Mouse (Mus musculus) cerebellum, postnatal 10 days (tissue): ENCODE data around the gene Doxl2.
A peak's percentile ranks its signal among the peaks of the same experiment; 100 is the strongest.
"Not testable (repeated sequence)": the region's sequence is repeated elsewhere in the genome, so short reads cannot be mapped to it uniquely, and the experiment has no call there.

Experiments used
- DNase-seq, 2 experiments: peaks; one replicate each; pipeline ENCODE4 v3.0.0; 2021; ENCODE audit warnings: mixed read lengths in 2 of 2

Doxl2 gene

DNA sequence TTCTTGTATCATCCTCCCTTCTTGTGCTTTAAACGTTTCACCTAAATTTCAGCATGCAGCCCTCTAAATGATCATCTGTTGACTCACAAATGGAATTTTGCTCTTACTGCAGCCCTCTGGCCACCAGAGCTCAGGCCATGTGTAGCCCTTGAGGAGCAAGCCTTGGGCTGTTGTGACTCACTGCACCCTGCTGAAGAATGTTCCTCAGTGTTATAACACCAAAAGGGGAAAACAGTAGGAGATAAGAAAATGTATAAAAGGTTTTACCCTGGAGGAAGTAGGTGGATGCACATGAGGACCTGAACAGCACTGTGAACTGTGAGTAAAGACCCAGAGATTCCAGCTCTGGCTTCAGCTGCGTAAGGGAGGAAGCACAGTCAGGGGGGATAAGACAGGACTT, at the start of gene Doxl2:
Doxl2 (plus strand) TSS at position 301 of the 400 bp plus-strand sequence.
- DNase-seq = no peak

DNA sequence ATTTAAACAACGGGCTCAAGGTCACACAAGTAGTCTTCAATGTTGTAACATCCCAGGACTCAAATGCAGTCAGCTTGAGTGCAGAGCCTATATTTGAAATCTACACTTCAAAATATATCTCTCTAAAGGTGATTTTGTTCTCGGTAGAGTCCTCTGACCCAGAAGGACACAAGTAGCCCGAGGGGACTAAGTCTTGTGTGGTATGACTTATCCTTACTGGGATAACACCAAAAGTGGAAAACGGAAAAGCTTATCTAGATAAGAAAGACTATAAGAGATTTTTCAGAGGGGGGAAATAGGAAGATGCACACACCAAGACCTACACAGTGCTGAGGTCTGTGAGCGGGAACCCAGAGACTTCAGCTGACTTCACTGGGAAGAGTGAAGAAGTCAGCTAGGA, 45.2 kb upstream of the Doxl2 start, which contains the start of gene 1600015I10Rik:
1600015I10Rik (plus strand) TSS at position 301 of the 400 bp plus-strand sequence.
- DNase-seq = no peak

DNA sequence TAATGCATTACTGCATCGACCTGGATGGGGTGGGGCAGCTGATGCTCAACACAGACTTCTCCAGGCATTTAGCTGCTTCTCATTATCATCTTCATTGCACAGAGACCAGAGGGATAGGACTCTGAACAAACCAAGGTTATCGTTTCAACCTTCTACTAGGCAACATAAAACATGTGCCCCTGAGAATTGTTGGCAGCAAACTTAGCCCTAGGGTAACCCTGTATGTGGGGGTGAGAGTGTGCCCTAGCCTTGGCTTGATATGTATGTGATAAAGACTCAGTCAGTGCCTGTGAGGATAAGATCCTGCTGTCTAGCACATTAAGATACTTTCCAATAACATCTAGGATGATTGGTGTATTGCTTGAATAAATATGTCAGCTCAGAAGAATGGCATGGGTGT, 25.2 kb upstream of the Doxl2 start:
- no peak for DNase-seq

DNA sequence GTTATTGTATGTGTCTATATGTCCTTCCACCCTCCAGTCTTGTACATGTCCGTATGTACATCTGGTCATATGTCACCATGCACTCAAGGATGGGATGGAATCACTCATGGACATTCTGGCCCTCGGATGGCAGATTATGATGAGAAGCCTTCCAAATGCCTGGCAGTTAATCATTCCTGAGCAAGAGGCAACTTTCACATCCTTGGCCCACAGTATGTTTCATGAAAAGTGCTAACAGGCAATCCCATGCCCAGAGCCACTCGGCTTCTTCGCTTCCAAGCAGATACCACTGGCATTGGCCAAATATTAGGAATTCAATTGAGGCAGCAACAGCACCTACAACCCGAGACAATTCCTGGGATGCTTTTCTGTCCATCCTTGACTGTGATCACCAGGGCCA, 24.1 kb upstream of the Doxl2 start:
- DNase-seq = no peak

DNA sequence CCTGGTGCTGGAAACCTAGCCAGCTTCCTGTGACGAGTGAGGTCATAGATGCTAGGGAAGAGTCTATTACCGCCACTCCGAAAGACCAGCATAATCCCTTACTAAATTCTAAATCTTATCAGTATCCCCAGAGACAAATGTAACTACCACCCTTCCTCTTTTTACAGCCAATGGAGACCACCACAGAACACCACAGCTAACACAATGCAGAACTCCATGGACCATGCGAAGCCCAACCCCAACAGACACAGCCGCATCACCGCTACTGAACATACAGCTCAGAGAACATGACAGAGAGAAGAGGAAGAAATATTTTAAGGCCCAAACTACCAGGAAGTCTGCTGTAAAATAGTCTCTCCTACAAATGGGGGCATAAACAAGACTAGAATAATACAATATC, 23.1 kb upstream of the Doxl2 start:
- DNase-seq = no peak

DNA sequence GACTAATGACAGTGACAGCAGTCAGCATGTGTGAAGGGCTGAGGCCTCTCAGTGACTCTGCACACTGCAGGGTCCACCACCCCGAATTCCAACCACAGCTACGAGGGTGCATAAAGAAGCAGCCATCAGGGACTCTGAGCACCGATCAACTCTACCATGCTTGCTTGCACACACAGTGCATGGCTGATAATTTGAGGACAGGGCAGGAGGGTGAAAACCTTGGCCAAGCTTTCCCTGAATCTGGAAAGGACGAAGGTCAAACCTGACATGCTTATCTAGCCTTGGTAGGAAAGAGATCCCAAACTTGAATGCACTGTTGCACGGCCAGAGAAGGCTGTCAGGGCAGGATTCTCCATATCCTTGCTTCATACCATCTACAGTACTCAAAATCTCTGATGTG, 21.5 kb upstream of the Doxl2 start:
- no peak for DNase-seq

DNA sequence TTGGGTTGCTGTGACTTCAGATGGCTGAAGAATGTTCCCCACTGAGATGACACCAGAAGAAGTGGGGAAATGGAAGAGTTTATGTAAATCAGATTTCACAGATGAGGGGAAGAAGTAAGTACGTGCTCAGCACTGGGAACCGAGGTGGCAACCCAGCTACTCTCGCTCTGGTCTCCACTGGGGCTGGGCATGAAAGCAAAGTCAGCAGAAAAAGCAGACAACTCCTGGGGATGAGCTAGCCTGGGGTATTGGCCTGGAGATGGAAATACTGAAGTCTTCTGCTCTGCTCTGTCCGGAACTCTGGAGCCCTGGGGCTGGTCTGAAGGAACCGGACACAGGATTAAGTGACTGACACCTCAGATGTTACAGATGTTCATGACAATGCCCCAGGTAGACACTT, 20.6 kb upstream of the Doxl2 start:
- no peak for DNase-seq

DNA sequence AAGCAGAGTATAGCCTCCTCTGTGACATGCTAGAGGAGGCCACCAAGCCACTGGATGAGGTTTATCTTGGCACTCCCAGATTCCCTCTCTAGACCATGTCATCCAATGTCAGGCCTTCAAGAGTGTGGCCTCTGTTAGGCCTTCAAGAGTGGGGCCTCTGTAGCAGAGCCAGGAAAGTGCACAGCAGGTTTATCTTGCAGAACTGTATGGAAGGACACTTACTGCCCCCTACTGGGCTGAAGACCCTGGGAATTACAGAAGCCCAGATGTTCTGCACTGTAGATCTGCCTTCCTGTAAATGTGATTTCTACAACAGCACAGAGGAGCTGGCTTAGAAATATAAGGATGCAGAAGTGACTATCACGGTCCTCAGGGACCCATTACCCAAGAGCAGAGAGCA, 19.8 kb upstream of the Doxl2 start:
- DNase-seq = peak; percentile 57 to 62

DNA sequence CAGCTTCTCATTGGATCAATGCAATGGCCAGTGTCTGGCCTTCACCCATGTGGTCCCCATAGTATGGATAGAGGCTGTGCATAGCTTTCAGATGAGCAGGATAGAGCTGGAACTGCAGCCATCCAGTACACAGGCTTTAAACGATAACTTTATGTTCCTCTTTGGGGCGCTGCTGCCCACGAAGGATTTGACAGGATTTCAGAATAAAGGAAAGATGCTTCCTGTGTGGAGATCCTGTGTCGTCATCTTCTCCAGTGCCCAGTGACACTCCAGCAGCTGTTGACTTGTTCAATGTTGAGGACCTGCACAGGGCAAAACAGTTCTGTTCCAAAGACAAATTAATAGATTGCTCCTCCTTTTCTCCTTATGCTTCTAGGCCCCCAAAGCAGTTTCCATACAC, 18.0 kb upstream of the Doxl2 start:
- no peak for DNase-seq

DNA sequence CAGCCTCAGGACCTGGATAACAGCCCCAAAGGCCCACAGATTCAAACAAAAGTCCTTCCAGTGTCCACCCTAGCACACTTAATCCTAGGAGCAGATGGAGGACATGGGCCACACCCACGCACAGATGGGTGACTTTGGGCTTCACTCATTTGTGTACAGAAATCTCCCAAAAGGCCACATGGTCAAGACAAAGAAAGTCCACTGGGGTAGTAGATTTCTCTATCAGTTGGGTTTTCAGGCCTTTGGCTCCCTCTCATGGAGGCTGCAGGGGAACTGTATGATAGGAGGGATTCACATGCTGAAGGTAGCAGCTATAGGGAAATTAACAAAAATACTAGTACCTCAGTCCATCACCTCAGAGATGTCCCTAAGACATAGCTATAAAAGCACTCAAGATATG, 16.7 kb upstream of the Doxl2 start:
- peak; percentile 75 to 77 for DNase-seq

DNA sequence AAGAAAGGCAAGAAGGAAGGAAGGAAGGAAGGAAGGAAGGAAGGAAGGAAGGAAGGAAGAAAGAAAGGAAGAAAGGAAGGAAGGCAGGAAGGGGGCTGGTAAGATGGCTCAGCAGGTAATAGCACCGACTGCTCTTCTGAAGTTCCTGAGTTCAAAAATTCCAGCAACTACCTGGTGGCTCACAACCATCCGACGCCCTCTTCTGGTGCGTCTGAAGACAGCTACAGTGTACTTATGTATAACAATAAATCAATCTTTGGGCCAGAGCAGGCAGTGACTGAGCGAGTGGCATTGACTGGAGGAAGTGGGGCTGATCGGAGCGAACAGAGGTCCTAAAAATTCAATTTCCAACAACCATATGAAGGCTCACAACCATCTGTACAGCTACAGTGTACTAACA, 15.6 kb upstream of the Doxl2 start:
- DNase-seq = peak; percentile 36 to 41

DNA sequence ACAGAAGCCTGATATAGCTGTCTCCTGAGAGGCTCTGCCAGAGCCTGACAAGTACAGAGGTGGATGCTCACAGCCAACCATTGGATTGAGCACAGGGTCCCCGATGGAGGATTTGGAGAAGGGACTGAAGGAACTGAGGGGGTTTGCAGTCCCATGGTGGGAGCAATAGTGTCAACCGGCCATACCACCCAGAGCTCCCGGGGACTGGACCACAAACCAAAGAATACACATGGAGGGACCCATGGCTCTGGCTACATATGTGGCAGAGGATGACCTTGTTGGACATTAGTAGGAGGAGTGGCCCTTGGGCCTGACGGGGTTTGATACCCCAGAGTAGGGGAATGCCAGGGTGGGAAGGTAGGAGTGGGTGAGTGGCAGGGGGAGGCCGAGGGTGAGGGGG, 8.1 kb upstream of the Doxl2 start:
- DNase-seq = not testable (repeated sequence)

DNA sequence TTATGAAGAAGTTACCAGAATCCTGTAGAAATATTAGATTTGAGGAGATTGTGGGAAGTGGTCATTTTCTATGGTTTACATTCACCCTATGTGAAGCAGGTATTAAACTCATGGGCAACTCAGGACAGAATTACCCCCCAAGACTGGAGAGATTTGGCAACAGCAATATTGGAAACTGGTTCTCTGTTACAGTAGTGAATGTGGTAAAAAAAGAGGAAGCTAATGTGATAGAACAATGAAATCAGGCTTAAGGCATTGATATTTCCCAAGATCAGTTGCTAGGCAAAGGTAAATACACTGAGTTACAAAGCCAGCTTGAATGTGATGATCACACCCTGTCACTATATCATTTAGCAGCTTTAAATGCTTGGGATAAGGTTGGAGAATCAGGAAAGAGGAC, 6.9 kb upstream of the Doxl2 start:
- DNase-seq = no peak

DNA sequence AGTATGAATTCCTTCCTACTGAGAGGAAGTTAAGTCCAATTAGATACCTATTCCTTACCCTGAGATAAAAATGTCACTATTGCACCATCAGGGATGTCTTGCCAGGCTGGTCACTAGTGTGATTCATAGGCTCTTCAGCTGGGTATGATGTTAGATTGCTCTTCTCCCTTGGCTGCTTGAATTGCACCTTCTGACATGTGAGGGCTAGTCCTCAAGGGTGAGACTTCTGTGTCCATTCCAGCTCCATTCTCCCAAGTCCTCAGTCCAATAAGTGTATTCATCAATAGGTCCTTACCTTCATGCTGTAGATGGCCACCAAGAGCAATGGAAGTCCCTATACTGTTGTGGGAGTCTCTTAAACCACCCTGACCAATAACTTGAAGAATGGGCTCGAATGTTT, 4.9 kb downstream of the Doxl2 start:
- DNase-seq = no peak

DNA sequence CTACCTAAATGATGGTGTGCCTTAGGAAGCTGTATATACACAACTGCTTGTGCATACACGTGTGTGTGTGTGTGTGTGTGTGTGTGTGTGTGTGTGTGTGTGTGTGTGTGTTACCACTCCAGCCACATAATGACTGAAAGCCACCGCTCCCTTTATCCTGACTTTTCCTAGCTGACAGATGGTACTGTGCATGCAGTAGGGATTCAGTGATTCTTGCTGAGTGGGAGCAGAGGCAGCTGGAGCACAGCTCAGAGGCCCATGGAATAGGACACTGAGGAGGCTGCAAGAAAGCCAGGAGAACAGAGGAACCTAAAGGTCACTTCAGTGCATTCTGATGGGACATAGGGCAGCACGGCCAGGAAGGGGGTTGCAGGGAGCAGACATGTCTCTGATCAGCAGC, 7.5 kb downstream of the Doxl2 start:
- DNase-seq = no peak

DNA sequence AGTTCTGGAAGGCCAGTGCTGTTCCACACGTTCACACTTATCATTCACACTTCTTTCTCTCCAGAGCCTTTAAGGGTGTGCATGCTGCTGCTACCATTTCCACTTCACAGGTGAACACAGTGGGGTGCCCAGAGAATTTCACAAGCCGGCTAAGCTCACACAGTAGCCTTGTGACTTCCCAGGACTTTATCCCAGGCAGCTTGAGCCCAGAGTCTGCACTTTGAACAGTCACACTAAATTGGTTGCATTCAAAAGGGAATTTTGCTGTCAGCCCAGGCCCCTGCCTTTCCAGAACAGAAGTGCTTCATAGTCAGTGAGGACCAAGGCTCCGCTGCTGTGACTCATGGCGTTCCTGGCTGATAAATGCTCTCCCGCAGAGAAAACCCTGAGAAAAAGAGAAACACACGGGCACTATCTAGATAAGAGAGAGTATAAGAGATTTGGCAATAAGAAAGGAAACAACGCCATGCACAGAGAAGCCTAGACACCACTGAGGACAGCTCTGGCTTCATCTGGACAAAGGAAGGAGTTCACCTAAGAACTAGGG, 11.8 kb downstream of the Doxl2 start, which contains the start of gene Svs1:
Svs1 (plus strand) TSS at position 418 of the 547 bp plus-strand sequence.
- no peak for DNase-seq

DNA sequence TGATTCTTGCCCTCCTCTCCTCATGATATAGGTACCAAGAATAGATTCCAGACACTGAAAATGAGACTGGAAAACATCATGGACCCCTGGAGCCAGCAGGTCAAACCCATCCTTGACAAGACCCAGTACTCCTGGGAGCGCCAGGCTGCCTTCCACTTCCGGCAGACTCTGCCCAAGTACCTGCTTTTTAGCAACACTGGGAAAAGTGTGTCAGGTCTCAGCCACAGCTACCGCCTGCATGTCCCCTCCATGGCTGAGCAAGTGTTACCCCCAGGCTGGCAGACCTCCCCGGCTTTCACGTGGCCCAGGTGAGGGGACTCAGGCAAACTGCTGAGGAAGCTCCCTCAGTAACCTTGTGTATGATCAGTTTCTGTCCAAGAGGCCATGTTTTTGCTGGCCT, 15.2 kb downstream of the Doxl2 start:
- no peak for DNase-seq

DNA sequence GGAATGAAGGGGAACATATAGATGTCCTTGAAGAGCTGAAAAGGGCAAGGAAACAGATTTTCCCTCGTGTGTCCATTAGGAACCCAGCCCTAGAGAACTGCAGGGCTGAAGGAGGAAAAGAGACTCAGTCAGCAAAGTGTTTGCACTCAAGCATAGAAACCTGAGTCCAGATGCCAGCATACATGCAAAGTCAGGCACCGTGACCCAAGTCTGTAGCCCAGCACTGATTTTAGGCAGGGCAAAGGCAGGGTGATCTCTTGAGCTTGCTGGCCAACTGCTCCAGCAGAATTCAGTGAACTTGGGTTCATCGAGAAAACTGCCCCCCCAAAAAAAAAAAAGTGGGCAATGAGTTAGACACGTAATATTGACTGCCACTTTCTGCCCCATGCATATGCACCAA, 17.2 kb downstream of the Doxl2 start:
- DNase-seq = no peak

DNA sequence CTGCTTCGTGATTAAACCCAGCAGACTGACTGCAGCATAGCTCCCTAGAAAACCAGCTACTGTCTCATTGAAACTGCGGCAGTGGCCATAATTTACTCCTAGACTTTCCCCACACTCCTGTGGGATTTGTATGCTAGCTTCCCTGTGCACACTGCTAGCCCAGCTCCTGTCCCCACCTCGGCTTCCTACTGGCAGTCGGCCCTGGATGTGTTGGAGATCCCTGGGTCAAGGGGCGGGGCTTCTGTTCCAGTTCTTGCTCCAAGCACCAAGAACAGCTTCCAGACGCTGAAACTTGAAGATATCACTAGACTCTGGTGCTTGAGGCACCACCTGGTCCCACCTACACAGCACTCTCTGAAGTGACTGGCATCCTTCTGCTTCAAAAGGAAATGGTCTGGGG, 23.4 kb downstream of the Doxl2 start:
- peak in 1 of 2 experiments; percentile 14 for DNase-seq

DNA sequence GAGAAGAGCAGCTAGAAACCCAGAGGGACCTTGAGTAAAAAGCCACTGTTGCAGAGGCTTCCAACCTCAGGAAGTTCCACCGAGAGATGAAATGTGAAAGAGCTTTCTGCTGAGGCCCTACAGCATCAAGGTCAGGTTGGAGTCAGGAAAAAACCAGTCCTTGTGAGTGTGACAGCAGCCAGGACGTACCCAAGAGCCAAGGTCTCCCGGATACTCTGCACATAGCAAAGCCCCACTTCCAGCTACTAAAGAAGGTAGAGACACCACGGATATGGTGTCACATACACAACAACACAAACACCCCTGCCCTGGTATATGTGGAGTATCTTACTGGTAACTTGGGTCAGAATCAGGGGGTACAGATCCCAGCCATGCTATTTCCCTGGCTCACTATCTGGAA, 24.0 kb downstream of the Doxl2 start:
- DNase-seq = no peak

DNA sequence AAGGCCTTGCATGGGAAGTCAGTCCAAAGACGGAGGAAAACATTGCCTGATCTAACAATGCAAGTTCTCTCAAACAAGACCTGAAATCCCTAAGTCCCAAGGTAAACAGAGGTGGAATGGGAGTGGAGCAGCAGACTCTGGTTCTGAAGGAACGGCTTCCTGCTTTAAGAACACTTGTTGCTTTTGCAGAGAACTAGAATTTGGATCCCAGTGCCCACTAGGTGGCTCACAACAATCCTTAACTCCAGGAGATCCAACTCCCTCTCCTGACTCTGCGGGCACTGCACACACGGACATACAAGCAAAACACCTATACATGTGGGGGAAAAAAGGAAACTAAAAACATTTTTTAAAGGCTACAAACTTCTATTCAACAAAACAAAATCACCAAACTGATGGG, 28.6 kb downstream of the Doxl2 start:
- peak in 1 of 2 experiments; percentile 14 for DNase-seq

DNA sequence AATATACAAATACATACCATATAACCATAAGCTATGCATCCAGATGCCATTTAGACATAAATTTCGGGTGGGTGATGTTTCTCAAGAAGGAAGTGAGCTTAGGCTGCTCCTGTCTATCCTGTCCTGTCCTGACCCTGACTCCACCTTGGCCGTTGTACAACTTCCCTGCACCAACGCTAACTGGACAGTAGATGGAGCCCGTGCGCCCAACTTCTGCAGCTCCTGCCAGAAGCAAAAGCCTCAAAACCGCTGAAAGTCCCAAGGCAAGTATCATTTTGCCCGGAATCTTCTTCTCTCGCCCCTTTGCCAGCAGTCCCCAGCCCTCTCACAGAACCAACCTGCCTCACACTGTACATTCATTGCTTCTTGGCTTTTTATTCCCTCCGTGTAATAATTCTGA, 33.2 kb downstream of the Doxl2 start:
- DNase-seq = peak; percentile 80

DNA sequence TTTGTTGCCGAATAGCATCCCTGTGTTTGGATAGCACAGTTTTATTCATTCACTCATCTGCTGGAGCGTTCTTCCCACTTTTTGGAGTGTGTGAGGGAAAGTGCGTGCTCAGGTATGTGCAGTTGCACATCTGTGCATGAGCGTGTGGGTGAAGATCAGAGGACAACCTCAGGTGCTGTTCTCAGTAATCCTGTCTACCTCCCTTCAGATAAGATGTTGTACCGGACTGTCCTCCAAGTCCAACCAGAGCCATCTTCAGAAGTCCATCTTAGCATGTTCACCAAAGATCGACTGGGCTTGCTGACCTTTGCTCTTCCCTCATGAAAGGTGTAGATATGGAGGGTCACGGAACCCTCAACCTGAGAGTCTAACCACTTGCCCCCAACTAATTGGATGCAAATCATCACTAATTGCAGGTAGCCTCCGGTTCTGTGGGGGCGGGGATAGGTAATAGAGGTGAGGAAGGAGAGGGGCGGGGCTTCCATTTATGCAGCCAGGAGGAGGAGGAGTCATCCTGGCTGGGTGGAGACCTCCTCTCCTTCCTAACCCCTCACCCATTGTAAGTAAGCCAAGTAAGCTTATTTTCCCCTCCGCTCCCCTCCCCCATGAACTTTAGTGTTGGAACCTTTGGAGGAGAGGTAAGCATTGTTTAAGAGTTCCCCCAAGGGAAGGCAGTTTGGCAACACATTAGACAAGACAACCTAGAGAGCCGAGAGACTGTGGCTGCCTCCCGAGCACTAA, 33.8 kb downstream of the Doxl2 start:
- peak in 1 of 2 experiments; percentile 5 for DNase-seq

DNA sequence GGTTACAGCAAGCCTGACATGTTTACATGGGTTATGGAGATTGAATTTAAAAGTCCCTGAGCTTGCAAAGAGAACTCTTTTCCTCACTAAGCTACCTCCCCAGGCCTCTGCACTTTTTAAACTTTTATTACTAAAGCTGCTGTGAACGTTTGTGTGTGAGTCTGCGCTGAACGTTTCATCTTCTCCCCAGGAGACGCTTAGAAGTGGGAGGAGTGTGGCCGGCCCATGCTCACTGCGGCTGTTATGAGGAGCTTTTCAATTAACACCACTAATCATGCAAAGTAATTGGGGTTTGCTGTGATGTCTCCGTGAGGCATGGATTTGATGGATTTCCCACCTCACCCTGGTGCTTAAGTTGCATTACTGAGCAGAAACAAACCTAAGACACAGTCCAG, 34.4 kb downstream of the Doxl2 start:
- DNase-seq = no peak

DNA sequence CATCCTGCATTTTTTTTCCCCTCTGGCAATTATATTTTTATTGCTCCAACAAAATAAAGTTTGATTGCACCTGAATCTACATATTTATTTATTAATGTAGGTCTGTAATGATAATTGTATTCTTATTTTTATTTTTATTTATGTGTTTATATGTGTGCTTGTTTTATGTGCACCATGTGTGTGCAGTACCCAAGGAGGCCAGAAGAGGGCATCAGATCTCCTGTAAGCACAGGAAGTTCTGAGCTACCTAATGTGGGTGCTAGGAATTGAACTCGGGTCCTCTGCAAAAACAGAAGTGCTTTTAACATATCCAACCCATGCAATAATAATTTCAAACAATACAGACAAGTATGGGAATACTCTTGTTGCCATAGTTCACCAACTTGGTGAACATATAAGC, 34.9 kb downstream of the Doxl2 start:
- peak in 1 of 2 experiments; percentile 19 for DNase-seq
